Mouse (Mus musculus) cerebral cortex, adult 2 months (tissue): ENCODE measurements around the gene Mettl13.

Experiments
- WGBS: fragments of 180-500 bp; shearing (Covaris S2); methylation state at CpG from one replicate; pipeline ENCODE4 v1.1.7; 2018; 5-methylcytosine and 5-hydroxymethylcytosine counted together

Mettl13 gene

GRCm38 (mm10) chr1:162548016-162548916, at the start of gene Mettl13:
TSS of gene Mettl13 (minus strand) at chr1:162548551.
- under 1% methylated on average over 51 of the region's 52 CpGs for WGBS

GRCm38 (mm10) chr1:162597379-162598102, 49.2 kb upstream of the Mettl13 start:
- 95% methylated on average over 3 of the region's 3 CpGs for WGBS

- whole genome bisulfite sequencing: 85% methylated on average over 8 of the region's 8 CpGs
Measured at GRCm38 (mm10) chr1:162590415-162590997, 42.2 kb upstream of the Mettl13 start.

- WGBS: 19% methylated on average over 9 of the region's 9 CpGs
Measured at GRCm38 (mm10) chr1:162589443-162589842, 41.1 kb upstream of the Mettl13 start.

- 54% methylated on average over 3 of the region's 3 CpGs for WGBS
Measured at GRCm38 (mm10) chr1:162588606-162589005, 40.3 kb upstream of the Mettl13 start.

GRCm38 (mm10) chr1:162586282-162586681, 37.9 kb upstream of the Mettl13 start:
- 82% methylated on average over 4 of the region's 4 CpGs for WGBS

GRCm38 (mm10) chr1:162582884-162583283, 34.5 kb upstream of the Mettl13 start:
- 63% methylated on average over 2 of the region's 2 CpGs for WGBS

GRCm38 (mm10) chr1:162575098-162575497, 26.7 kb upstream of the Mettl13 start:
- WGBS: 95% methylated on average over 3 of the region's 3 CpGs

- under 1% methylated on average over 46 of the region's 46 CpGs for WGBS
Measured at GRCm38 (mm10) chr1:162570931-162571601, 22.7 kb upstream of the Mettl13 start.

- under 1% methylated on average over 43 of the region's 43 CpGs for WGBS
Measured at GRCm38 (mm10) chr1:162570260-162570748, 22.0 kb upstream of the Mettl13 start, which contains the start of gene Vamp4. TSS of gene Vamp4 (plus strand) at chr1:162570515.

- 89% methylated on average over 3 of the region's 3 CpGs for WGBS
Measured at GRCm38 (mm10) chr1:162567351-162567750, 19.0 kb upstream of the Mettl13 start.

GRCm38 (mm10) chr1:162564992-162565391, 16.6 kb upstream of the Mettl13 start:
- 66% methylated on average over 3 of the region's 3 CpGs for WGBS

GRCm38 (mm10) chr1:162563236-162563635, 14.9 kb upstream of the Mettl13 start:
- WGBS: 78% methylated on average over 1 of the region's 1 CpGs

- WGBS: 90% methylated on average over 3 of the region's 3 CpGs
Measured at GRCm38 (mm10) chr1:162554193-162554592, 5.8 kb upstream of the Mettl13 start.

- WGBS: 88% methylated on average over 9 of the region's 9 CpGs
Measured at GRCm38 (mm10) chr1:162552956-162553355, 4.6 kb upstream of the Mettl13 start.

- WGBS: 71% methylated on average over 5 of the region's 5 CpGs
Measured at GRCm38 (mm10) chr1:162549615-162550283, 1.4 kb upstream of the Mettl13 start.

- WGBS: 28% methylated on average over 10 of the region's 10 CpGs
Measured at GRCm38 (mm10) chr1:162548917-162549613, 714 bp upstream of the Mettl13 start.

- WGBS: 5% methylated on average over 10 of the region's 10 CpGs
Measured at GRCm38 (mm10) chr1:162547607-162548006, 744 bp downstream of the Mettl13 start.

- WGBS: 37% methylated on average over 1 of the region's 1 CpGs
Measured at GRCm38 (mm10) chr1:162543231-162543630, 5.1 kb downstream of the Mettl13 start.
